Mouse (Mus musculus): ENCODE results near the gene Polrmt.

The Polrmt gene

GRCm38 (mm10) chr10:79738259-79738658 is 8.1 kb downstream of the Polrmt start:
- DNase-seq: no peak

DNA sequence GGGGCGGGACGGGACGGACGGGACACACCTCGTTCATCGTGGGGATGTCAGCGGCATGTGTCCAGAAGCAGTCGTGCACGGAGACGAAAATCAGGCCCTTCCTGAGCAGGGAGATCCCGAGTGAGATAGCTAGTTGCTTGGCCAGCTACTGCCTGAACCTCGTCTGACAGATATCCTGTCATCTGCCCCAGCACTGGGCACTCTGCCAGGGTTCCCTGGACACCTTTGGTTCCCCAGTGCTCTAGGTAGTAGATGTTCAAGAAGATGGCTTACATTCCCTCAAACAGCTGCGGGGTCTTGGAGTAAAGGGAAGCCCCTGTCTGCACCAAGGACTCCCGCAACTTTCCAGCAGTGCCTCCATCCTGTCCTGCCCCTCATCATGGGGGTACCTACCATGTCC is 9.7 kb downstream of the Polrmt start:
- no peak for DNase-seq

- no peak for DNase-seq
Observed at GRCm38 (mm10) chr10:79735361-79735760, 11.0 kb downstream of the Polrmt start.

GRCm38 (mm10) chr10:79733847-79734246 is 12.5 kb downstream of the Polrmt start:
- no peak for DNase-seq

GRCm38 (mm10) chr10:79732500-79732899 is 13.9 kb downstream of the Polrmt start:
- no peak for DNase-seq

- DNase-seq: no peak
Observed at GRCm38 (mm10) chr10:79729357-79729965, 16.9 kb downstream of the Polrmt start.

- no peak for DNase-seq
Observed at GRCm38 (mm10) chr10:79728323-79729249, 17.8 kb downstream of the Polrmt start.

DNA sequence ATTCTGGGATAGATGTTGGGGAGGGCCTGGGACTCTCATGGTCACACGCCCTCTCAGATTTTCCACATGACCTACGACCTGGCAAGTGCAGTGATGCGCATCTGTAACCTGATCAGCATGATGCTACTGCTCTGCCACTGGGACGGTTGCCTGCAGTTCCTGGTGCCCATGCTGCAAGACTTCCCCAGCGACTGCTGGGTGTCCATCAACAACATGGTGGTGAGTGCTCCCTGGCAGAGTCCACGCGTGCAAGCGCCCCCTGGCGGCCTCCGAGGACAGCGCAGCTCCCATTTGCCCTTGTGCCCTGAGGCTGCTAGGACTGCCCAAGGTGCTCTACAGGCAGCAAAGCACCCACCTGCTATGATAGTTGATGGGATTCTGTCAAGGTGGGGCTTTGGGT is 20.3 kb downstream of the Polrmt start:
- DNase-seq: no peak

DNA sequence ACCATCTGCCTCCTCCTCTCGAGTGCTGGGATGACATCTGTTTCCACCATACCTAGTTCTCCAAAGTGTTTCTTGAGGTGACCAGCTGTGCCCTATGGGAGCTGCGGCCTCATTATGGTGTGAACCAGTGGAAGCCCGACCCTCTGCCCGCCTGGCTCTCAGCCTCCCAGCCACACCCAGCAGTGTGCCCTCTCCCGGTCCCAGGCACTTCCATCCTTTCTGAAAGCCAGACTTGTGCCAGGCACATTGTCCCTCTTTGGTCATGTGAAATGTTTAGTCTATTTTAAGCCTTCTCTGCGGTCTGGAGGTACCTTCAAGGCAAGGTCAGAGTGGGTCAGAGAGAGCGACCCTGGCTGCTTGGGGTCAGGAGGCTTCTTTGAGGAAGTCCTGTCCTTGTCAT is 22.7 kb downstream of the Polrmt start:
- DNase-seq: no peak

GRCm38 (mm10) chr10:79723047-79723446 is 23.3 kb downstream of the Polrmt start:
- no peak for DNase-seq

GRCm38 (mm10) chr10:79721089-79721488 is 25.3 kb downstream of the Polrmt start:
- DNase-seq: no peak

GRCm38 (mm10) chr10:79717640-79718357 is 28.6 kb downstream of the Polrmt start:
- DNase-seq: peak; percentile 52

GRCm38 (mm10) chr10:79716988-79717355 is 29.4 kb downstream of the Polrmt start:
- peak; percentile 71 for DNase-seq

DNA sequence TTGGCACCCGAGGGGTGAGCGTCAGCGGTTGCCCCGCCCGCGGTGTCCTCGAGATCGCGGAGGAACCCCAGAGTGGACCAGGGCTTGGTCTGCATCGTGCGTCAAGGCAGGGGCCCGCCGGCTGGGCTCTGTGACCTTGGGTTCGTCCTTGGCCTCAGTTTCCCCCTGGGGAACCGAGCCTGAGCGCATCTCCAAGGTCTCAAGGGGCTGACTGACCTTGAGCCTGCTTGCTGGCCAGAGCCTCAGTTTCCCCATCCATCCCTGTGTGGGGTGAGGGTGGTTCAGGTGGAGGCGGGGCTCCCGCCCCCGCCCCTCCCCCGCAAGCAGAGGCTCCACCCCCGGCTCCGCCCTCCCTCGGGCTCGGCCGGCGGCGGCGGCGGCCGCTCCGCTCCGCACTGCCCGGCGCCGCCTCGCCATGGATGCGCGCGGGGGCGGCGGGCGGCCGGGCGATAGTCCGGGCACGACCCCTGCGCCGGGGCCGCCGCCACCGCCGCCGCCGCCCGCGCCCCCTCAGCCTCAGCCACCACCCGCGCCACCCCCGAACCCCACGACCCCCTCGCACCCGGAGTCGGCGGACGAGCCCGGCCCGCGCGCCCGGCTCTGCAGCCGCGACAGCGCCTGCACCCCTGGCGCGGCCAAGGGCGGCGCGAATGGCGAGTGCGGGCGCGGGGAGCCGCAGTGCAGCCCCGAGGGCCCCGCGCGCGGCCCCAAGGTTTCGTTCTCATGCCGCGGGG is 30.0 kb downstream of the Polrmt start, which contains the start of gene Hcn2:
TSS of gene Hcn2 (plus strand) at position 381 of the 734 bp plus-strand sequence.
- peak; percentile 67 for DNase-seq

DNA sequence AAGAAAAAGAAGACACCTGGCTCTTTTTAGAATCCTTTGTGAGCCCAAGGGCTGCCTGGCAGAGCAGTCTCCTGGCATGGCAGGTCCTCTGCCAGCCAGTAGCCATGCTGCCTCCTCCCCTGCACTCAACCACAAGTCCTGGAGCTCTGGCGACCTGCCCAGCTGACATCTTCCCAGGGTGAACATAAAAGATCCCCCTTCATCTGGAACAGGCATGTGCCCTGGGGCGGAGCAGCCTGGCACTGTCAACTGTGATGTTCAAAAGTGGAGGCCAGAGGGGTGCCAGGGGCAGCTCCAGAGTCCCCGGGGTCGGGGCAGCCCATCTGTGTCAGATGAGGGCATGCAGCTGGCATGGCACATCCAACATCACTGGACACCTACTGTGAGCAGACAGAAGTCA is 31.4 kb downstream of the Polrmt start:
- no peak for DNase-seq

GRCm38 (mm10) chr10:79713163-79713562 is 33.2 kb downstream of the Polrmt start:
- no peak for DNase-seq

DNA sequence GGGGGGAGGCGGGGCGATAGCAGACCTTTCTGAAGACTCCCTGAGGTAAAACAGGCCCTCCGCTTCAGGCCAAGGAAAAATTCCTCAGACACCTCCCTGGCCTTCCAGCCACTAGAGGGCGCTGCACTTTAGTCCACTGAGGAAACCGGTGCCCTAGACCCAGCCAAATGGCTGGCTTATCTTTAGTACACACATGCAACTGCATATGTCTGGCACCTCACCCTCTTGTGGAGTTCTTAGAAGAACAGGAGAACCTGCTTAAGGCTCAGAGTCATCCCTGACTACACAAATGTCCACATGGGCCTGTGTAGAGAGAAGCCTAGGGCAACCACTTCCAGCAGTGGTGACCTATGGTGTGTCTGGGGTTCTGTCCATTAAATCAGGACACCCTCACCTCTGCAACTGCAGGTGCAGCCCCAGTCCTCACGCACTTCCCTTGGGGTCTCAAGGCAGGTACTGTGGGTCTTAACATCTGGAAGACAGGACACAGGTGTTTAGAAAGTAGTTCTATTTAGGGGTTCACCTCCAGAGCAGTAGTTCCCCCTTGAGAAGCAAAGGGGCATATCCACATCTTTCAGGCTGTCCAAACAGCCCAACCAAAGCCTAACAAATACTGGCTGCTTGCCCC is 33.8 kb downstream of the Polrmt start:
- DNase-seq: peak; percentile 83

- no peak for DNase-seq
Observed at GRCm38 (mm10) chr10:79712029-79712428, 34.4 kb downstream of the Polrmt start.

- DNase-seq: no peak
Observed at GRCm38 (mm10) chr10:79709307-79709706, 37.1 kb downstream of the Polrmt start.

DNA sequence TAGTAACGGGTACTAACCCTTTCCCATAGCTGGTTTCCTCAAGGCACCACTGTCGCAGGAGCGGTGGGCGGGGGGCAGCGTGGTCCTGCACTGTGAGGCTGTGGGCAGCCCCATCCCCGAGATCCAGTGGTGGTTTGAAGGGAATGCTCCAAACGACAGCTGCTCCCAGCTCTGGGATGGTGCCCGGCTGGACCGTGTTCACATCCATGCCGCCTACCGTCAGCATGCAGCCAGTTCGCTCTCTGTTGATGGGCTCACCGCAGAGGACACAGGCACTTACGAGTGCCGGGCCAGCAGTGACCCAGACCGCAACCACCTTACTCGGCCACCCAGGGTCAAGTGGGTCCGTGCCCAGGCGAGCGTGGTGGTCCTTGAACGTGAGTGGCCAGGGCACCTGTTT is 37.7 kb downstream of the Polrmt start:
- DNase-seq: no peak

- no peak for DNase-seq
Observed at GRCm38 (mm10) chr10:79707759-79708158, 38.6 kb downstream of the Polrmt start.

DNA sequence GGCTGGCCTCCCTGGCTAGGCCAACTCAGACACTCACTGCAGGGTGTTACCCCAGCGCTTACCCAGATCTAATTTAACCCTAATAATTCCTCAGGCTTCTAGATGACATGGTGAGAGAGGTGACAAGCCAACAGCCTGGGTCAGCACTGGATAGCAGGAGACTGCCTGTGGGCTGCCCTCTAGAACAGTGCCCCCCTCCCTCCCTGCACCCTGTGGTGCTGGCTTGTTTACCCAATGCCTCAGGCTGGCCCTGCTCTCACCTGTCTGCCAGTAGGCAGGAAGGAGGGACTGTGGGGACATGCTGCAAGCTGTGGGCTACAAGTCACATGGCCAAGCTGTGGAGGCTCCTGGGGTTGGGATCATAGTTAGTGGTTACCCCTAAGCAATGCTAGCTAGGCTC is 39.2 kb downstream of the Polrmt start:
- DNase-seq: peak; percentile 70

Data from cerebellum, adult 8-10 months (tissue).